Mouse (Mus musculus): ENCODE measurements around the gene Wwox. TPM values are rescaled to one million over a fixed set of nuclear protein-coding genes. Genes with fewer than 3 reads are reported as not detected.

Wwox gene
- polyA plus RNA-seq, 2 experiments, result 2.5 to 2.6 TPM

DNA sequence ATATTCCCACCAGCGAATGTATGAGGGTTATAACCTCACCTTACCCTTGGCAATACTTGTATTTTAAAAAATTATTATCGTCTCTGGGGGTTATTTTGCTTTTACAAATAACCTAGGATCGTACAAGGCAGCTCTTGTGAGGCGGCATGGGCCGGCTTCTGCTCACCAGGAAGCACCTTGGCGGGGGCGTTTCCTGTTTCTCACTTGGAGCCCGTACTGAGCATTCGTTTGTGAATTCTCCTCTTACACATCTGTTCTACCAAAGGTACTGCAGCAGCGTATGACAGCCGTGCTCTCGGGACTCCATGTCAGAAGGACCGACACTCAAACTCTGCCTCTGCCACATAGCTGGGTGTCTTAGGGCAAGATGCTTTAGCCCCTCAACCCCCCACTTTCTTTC is 546.5 kb downstream of the Wwox start:
- no peak overlapping the region for H3K9ac ChIP-seq (replicated peaks)
- no peaks in the 10 kb centered on the region for H3K36me3 ChIP-seq (replicated peaks; ENCODE audit: control insufficient read depth, insufficient read depth, low read depth)
- no peak overlapping the region for H3K4me2 ChIP-seq (ENCODE audit: low read depth)
- no peaks in the 10 kb centered on the region for H3K27me3 ChIP-seq (ENCODE audit: control insufficient read depth, insufficient read depth, low read length)
- WGBS (ENCODE audit: insufficient replicate concordance), result 16% methylated on average over 13 of the region's 13 CpGs
- DNase-seq (ENCODE audit: low read depth in 3 of 3, low spot score in 3 of 3) (no peak), ATAC-seq (ENCODE audit: insufficient read depth) (no peak)
- no peak overlapping the region for H3K27ac ChIP-seq
- no peak overlapping the region for H3K4me3 ChIP-seq (ENCODE audit: insufficient read depth in 1 of 2, low read depth in 2 of 2, low read length in 2 of 2)
- no peaks in the 10 kb centered on the region for H3K4me1 ChIP-seq (replicated peaks; ENCODE audit: control insufficient read depth in 2 of 2, insufficient read depth in 2 of 2, low read length in 1 of 2)
- TF ChIP-seq CTCF (IDR thresholded peaks at IDR 0.05; ENCODE audit: low read depth) (no peak), EP300 (IDR thresholded peaks at IDR 0.05; ENCODE audit: low read depth) (no peak)
- H3K9me3 ChIP-seq (ENCODE audit: control insufficient read depth, low read length), result no peaks in the 10 kb centered on the region

DNA sequence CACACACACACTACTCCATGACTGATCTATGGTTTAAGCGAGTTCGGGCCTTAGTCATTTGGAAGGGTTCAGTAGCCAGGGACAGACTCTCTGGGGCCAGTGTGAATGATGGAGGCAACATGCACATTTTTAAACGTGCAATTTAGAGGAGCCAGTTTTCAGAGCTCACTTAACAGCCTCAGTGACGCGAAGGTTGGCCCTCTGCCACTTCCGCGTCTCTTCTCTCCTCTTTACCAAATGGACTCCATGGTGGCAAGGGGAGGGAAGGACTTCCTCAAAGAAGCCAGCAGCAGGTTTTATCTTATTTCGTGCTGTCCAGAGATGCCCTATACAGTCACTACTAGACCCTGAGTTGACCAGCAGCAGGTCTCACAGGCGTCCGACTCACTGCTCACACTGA is 547.5 kb downstream of the Wwox start:
- no peak for DNase-seq (ENCODE audit: low read depth in 3 of 3, low spot score in 3 of 3)
- Histone ChIP-seq H3K36me3 (replicated peaks; ENCODE audit: control insufficient read depth, insufficient read depth, low read depth) (no peaks in the 10 kb centered on the region), H3K9me3 (ENCODE audit: control insufficient read depth, low read length) (no peaks in the 10 kb centered on the region), H3K9ac (replicated peaks) (no peak overlapping the region), H3K4me3 (ENCODE audit: insufficient read depth in 1 of 2, low read depth in 2 of 2, low read length in 2 of 2) (no peak overlapping the region), H3K4me1 (replicated peaks; ENCODE audit: control insufficient read depth in 2 of 2, insufficient read depth in 2 of 2, low read length in 1 of 2) (no peaks in the 10 kb centered on the region), H3K27ac (no peak overlapping the region), H3K4me2 (ENCODE audit: low read depth) (no peak overlapping the region), H3K27me3 (ENCODE audit: control insufficient read depth, insufficient read depth, low read length) (no peaks in the 10 kb centered on the region)
- WGBS (ENCODE audit: insufficient replicate concordance), result 75% methylated on average over 10 of the region's 10 CpGs
- no peak for TF ChIP-seq CTCF (IDR thresholded peaks at IDR 0.05; ENCODE audit: low read depth)
- no peak for TF ChIP-seq EP300 (IDR thresholded peaks at IDR 0.05; ENCODE audit: low read depth)
- ATAC-seq (ENCODE audit: insufficient read depth), result no peak

DNA sequence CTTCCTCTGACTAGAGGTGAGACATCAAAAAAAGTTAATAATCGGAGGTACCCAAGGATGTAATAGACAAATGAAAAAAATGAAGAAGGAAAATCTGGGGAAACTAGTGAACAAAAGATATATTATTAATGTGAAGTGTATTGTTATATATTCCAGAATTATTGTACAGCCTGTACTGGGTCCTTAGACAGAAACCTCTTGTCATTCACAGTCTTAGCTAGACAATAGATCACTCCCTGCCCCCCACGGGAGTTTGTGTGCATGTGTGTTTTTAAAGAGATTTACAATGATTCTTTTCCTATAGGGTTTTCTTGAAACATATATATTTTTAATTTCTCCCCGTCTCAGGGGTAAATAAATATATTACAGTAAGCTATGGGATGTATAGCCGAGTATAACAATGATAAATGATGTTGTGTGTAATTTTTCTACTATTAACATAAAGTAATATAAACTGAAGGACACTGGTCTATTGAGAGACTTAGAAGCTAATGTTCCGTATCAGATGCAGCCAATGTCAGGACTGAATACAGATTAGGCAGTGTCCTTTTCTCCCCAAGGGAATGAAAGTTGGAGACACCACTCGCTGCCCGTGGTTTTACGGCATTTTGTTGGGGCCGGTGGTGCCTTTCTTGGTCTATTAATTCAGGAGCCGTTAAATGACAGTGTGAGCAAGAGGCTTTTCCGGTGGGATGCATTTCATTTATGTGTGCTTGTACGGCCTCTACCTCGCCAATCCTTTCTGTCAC is 551.6 kb downstream of the Wwox start:
- no peak overlapping the region for H3K27ac ChIP-seq
- H3K4me3 ChIP-seq (ENCODE audit: insufficient read depth in 1 of 2, low read depth in 2 of 2, low read length in 2 of 2), result no peak overlapping the region
- H3K27me3 ChIP-seq (ENCODE audit: control insufficient read depth, insufficient read depth, low read length), result no peaks in the 10 kb centered on the region
- H3K4me2 ChIP-seq (ENCODE audit: low read depth), result no peak overlapping the region
- DNase-seq (ENCODE audit: low read depth in 3 of 3, low spot score in 3 of 3) (no peak), ATAC-seq (ENCODE audit: insufficient read depth) (no peak)
- no peak for TF ChIP-seq CTCF (IDR thresholded peaks at IDR 0.05; ENCODE audit: low read depth)
- no peak for TF ChIP-seq EP300 (IDR thresholded peaks at IDR 0.05; ENCODE audit: low read depth)
- H3K9me3 ChIP-seq (ENCODE audit: control insufficient read depth, low read length), result no peaks in the 10 kb centered on the region
- no peak overlapping the region for H3K9ac ChIP-seq (replicated peaks)
- no peaks in the 10 kb centered on the region for H3K36me3 ChIP-seq (replicated peaks; ENCODE audit: control insufficient read depth, insufficient read depth, low read depth)
- WGBS (ENCODE audit: insufficient replicate concordance), result 71% methylated on average over 13 of the region's 13 CpGs
- H3K4me1 ChIP-seq (replicated peaks; ENCODE audit: control insufficient read depth in 2 of 2, insufficient read depth in 2 of 2, low read length in 1 of 2), result no peaks in the 10 kb centered on the region

DNA sequence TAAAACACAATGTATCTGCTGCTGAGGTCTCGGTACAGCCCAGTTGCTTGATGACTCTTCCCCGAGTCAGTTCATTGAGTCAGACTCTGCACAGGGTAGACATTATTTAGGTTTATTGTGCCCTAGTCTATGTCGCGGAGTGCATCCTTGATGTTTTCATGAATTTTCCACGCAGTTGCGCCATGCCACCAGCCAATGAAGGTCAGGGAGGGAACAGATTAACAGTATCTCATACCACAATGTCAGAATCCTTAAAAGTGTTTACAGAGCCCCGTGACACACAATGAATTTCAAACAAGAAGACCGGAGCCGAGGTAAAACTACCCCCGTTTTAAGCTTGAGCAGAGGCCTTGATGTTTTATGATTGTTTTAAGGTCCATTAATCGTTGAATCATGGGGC is 561.3 kb downstream of the Wwox start:
- no peak overlapping the region for H3K27ac ChIP-seq
- no peak for DNase-seq (ENCODE audit: low read depth in 3 of 3, low spot score in 3 of 3)
- H3K36me3 ChIP-seq (replicated peaks; ENCODE audit: control insufficient read depth, insufficient read depth, low read depth), result no peaks in the 10 kb centered on the region
- WGBS (ENCODE audit: insufficient replicate concordance), result 76% methylated on average over 11 of the region's 11 CpGs
- no peaks in the 10 kb centered on the region for H3K9me3 ChIP-seq (ENCODE audit: control insufficient read depth, low read length)
- no peak for ATAC-seq (ENCODE audit: insufficient read depth)
- no peak overlapping the region for H3K4me3 ChIP-seq (ENCODE audit: insufficient read depth in 1 of 2, low read depth in 2 of 2, low read length in 2 of 2)
- no peaks in the 10 kb centered on the region for H3K27me3 ChIP-seq (ENCODE audit: control insufficient read depth, insufficient read depth, low read length)
- TF ChIP-seq CTCF (IDR thresholded peaks at IDR 0.05; ENCODE audit: low read depth), result no peak
- no peak for TF ChIP-seq EP300 (IDR thresholded peaks at IDR 0.05; ENCODE audit: low read depth)
- no peak overlapping the region for H3K9ac ChIP-seq (replicated peaks)
- no peaks in the 10 kb centered on the region for H3K4me1 ChIP-seq (replicated peaks; ENCODE audit: control insufficient read depth in 2 of 2, insufficient read depth in 2 of 2, low read length in 1 of 2)
- no peak overlapping the region for H3K4me2 ChIP-seq (ENCODE audit: low read depth)

DNA sequence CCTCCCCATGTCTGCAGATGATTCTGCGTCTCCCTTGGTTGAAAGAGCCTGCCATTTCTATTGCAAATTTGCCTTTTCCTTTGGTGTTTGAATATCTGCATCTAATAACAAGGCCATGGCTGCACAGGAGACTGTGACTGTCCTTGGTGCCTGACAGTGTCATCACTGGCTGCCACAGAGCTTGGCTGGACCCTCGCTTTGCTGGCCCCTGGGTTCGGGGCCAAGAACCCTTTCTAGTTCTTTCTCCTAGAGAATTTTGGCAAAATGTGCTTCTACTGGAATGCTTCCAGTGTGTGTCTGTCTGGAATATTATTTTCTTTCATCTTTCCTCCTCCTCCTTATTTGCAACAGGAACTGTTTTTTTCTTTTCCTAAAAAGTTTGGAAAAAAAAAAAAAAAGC is 565.6 kb downstream of the Wwox start:
- DNase-seq (ENCODE audit: low read depth in 3 of 3, low spot score in 3 of 3) (no peak), ATAC-seq (ENCODE audit: insufficient read depth) (no peak)
- no peaks in the 10 kb centered on the region for H3K36me3 ChIP-seq (replicated peaks; ENCODE audit: control insufficient read depth, insufficient read depth, low read depth)
- H3K27me3 ChIP-seq (ENCODE audit: control insufficient read depth, insufficient read depth, low read length), result no peaks in the 10 kb centered on the region
- no peak overlapping the region for H3K4me3 ChIP-seq (ENCODE audit: insufficient read depth in 1 of 2, low read depth in 2 of 2, low read length in 2 of 2)
- H3K4me1 ChIP-seq (replicated peaks; ENCODE audit: control insufficient read depth in 2 of 2, insufficient read depth in 2 of 2, low read length in 1 of 2), result peaks cover 0 to 2% of the 10 kb centered on the region in 2 experiments; a peak in 1 of 4 replicates
- no peak overlapping the region for H3K9ac ChIP-seq (replicated peaks)
- 64% methylated on average over 3 of the region's 3 CpGs for WGBS (ENCODE audit: insufficient replicate concordance)
- H3K4me2 ChIP-seq (ENCODE audit: low read depth), result no peak overlapping the region
- TF ChIP-seq EP300 (IDR thresholded peaks at IDR 0.05; ENCODE audit: low read depth) (no peak), CTCF (IDR thresholded peaks at IDR 0.05; ENCODE audit: low read depth) (no peak)
- H3K9me3 ChIP-seq (ENCODE audit: control insufficient read depth, low read length), result no peaks in the 10 kb centered on the region
- H3K27ac ChIP-seq, result no peak overlapping the region

Measured in liver, embryonic 14.5 days (tissue).